Mouse (Mus musculus): ENCODE results near the gene Hivep3. TPM values are rescaled to one million over a fixed set of nuclear protein-coding genes. Genes with fewer than 3 reads are reported as not detected.

The Hivep3 gene
- polyA plus RNA-seq, 1 experiment = 1.4 TPM

DNA sequence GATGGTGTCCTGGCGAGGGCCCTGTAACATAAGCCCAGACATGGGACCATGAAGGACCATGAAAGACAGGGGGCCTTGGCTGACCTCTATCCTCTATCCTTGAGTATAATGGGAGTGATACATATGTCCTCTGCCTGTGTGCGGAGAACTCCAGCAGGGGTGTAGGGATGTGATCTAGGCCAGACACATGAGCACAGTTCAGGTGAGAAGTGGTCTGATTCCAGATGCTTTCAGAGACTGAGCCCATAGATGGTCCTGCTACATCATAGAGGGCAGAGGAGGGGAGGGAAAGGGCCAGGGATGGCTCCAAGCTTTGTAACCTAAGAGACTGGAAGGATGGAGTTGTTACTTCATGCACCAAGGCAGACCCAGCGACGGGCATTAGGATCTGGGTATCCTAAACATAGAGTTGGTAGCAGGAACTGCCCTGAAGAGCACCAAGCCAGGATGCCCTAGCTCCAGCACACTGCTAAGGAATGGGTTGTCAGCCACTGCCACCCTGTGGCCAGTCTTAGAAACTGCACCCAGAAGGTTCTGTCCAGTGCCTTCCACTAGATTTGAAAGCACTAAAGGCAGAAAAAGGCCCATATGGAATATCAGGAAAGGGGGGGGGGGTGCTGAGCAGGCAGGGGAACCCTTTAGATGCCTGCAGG, 395.8 kb downstream of the Hivep3 start:
- no peaks in the 10 kb centered on the region for H3K27me3 ChIP-seq (ENCODE audit: control insufficient read depth, insufficient read depth, insufficient read length)
- H3K79me2 ChIP-seq (ENCODE audit: control insufficient read depth, insufficient read depth) = no peaks in the 10 kb centered on the region
- H3K4me3 ChIP-seq (ENCODE audit: insufficient read depth, poor library complexity, severe bottlenecking) = no peak overlapping the region
- TF ChIP-seq CEBPB (IDR thresholded peaks at IDR 0.05; ENCODE audit: low read depth) = no peak
- peak; percentile 65 for TF ChIP-seq CTCF (IDR thresholded peaks at IDR 0.05; ENCODE audit: control insufficient read depth, insufficient read depth, insufficient read length)
- no peaks in the 10 kb centered on the region for H3K79me3 ChIP-seq (ENCODE audit: low read depth)
- no peak overlapping the region for H3ac ChIP-seq (ENCODE audit: control insufficient read depth, insufficient read length, low read depth)
- no peaks in the 10 kb centered on the region for H3K36me3 ChIP-seq (ENCODE audit: control insufficient read depth, insufficient read depth)

DNA sequence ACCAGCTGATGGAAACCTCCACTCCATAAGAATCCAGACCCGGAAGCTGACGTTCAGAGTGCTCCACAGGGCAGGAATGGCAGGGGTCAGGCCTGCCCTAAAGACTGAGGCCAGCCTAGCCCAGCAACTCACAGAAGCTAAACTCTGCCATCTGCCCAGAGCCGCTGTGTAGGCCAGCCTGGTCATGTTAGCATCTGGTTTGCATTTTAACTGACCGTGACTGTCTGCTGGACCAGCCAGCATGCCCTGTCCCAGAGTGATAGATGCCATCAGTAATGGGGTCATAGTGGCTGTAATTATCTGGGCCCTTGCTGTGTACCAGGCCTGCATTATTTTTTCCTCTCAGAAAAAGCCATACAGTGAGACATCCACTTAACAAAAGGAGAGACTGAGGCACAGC, 397.3 kb downstream of the Hivep3 start:
- Histone ChIP-seq H3K27me3 (ENCODE audit: control insufficient read depth, insufficient read depth, insufficient read length) (no peaks in the 10 kb centered on the region), H3ac (ENCODE audit: control insufficient read depth, insufficient read length, low read depth) (no peak overlapping the region), H3K4me3 (ENCODE audit: insufficient read depth, poor library complexity, severe bottlenecking) (no peak overlapping the region), H3K79me2 (ENCODE audit: control insufficient read depth, insufficient read depth) (no peaks in the 10 kb centered on the region), H3K79me3 (ENCODE audit: low read depth) (no peaks in the 10 kb centered on the region), H3K36me3 (ENCODE audit: control insufficient read depth, insufficient read depth) (no peaks in the 10 kb centered on the region)
- TF ChIP-seq MYOG (IDR thresholded peaks at IDR 0.05; ENCODE audit: control insufficient read depth, extremely low read depth, insufficient read length) (no peak), MAX (IDR thresholded peaks at IDR 0.05) (no peak), USF1 (IDR thresholded peaks at IDR 0.05; ENCODE audit: low read depth) (no peak), MYOD1 (IDR thresholded peaks at IDR 0.05; ENCODE audit: control insufficient read depth, insufficient read length, low read depth) (no peak), CTCF (IDR thresholded peaks at IDR 0.05; ENCODE audit: control insufficient read depth, insufficient read depth, insufficient read length) (no peak), FOSL1 (IDR thresholded peaks at IDR 0.05; ENCODE audit: insufficient read depth, low read length, poor library complexity, severe bottlenecking) (no peak), CEBPB (IDR thresholded peaks at IDR 0.05; ENCODE audit: low read depth) (no peak)

DNA sequence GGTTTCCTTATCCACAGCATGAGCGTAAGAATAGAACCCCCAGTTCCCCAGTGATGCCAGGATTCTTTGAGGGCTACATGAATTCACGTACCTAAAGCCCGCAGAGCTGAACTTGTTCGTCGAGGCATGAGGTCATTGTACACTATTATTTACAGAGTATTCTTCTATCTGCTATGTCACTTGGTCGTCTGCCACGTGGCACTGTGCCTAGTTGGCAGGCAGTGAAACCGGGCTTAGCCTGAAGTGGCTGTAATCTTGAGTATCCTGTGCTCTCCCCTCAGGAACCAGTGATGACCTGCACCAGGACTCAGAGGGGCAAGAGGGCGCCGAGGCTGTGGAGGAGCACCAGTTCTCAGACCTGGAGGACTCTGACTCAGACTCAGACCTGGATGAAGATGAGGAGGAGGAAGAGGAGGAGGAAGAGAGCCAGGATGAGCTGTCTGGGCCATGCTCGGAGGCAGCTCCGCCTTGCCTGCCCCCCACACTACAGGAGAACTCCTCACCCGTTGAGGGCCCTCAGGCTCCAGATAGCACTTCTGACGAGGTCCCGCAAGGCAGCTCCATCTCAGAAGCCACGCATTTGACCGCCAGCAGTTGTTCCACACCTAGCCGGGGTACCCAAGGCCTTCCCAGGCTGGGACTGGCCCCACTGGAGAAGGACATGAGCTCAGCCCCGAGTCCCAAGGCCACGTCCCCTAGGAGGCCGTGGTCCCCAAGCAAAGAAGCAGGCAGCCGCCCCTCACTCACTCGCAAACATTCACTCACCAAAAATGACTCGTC, 398.0 kb downstream of the Hivep3 start:
- TF ChIP-seq MAX (IDR thresholded peaks at IDR 0.05) (no peak), MYOG (IDR thresholded peaks at IDR 0.05; ENCODE audit: control insufficient read depth, extremely low read depth, insufficient read length) (no peak), USF1 (IDR thresholded peaks at IDR 0.05; ENCODE audit: low read depth) (no peak), CTCF (IDR thresholded peaks at IDR 0.05; ENCODE audit: control insufficient read depth, insufficient read depth, insufficient read length) (no peak), CEBPB (IDR thresholded peaks at IDR 0.05; ENCODE audit: low read depth) (no peak), MYOD1 (IDR thresholded peaks at IDR 0.05; ENCODE audit: control insufficient read depth, insufficient read length, low read depth) (no peak), FOSL1 (IDR thresholded peaks at IDR 0.05; ENCODE audit: insufficient read depth, low read length, poor library complexity, severe bottlenecking) (no peak)
- Histone ChIP-seq H3K79me3 (ENCODE audit: low read depth) (no peaks in the 10 kb centered on the region), H3K27me3 (ENCODE audit: control insufficient read depth, insufficient read depth, insufficient read length) (no peaks in the 10 kb centered on the region), H3K4me3 (ENCODE audit: insufficient read depth, poor library complexity, severe bottlenecking) (no peak overlapping the region), H3ac (ENCODE audit: control insufficient read depth, insufficient read length, low read depth) (no peak overlapping the region), H3K36me3 (ENCODE audit: control insufficient read depth, insufficient read depth) (no peaks in the 10 kb centered on the region), H3K79me2 (ENCODE audit: control insufficient read depth, insufficient read depth) (no peaks in the 10 kb centered on the region)

DNA sequence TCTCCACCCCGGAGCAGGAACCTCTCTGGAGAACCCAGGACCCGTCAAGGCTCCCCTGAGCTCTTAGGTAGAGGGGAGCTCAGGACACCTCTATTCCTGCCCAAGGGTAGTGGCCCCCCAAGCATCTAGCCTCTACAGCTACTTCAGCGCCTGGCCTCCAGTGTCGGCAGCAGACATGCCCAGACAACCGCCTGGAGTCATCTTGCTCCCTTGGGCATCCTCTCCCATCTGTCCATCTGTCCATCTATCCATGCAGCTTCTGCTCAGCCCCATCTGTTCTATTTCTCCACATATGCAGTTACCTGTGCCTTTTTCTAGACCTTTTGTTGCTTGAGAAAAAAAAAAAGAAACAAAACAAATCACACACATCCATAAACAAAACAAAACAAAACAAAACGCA, 400.6 kb downstream of the Hivep3 start:
- H3K4me3 ChIP-seq (ENCODE audit: insufficient read depth, poor library complexity, severe bottlenecking) = no peak overlapping the region
- no peaks in the 10 kb centered on the region for H3K79me3 ChIP-seq (ENCODE audit: low read depth)
- no peaks in the 10 kb centered on the region for H3K79me2 ChIP-seq (ENCODE audit: control insufficient read depth, insufficient read depth)
- no peaks in the 10 kb centered on the region for H3K36me3 ChIP-seq (ENCODE audit: control insufficient read depth, insufficient read depth)
- TF ChIP-seq MYOG (IDR thresholded peaks at IDR 0.05; ENCODE audit: control insufficient read depth, extremely low read depth, insufficient read length) = no peak
- no peak for TF ChIP-seq CTCF (IDR thresholded peaks at IDR 0.05; ENCODE audit: control insufficient read depth, insufficient read depth, insufficient read length)
- no peak for TF ChIP-seq USF1 (IDR thresholded peaks at IDR 0.05; ENCODE audit: low read depth)
- TF ChIP-seq FOSL1 (IDR thresholded peaks at IDR 0.05; ENCODE audit: insufficient read depth, low read length, poor library complexity, severe bottlenecking) = no peak
- TF ChIP-seq MAX (IDR thresholded peaks at IDR 0.05) = no peak
- no peak for TF ChIP-seq CEBPB (IDR thresholded peaks at IDR 0.05; ENCODE audit: low read depth)
- TF ChIP-seq MYOD1 (IDR thresholded peaks at IDR 0.05; ENCODE audit: control insufficient read depth, insufficient read length, low read depth) = no peak
- no peaks in the 10 kb centered on the region for H3K27me3 ChIP-seq (ENCODE audit: control insufficient read depth, insufficient read depth, insufficient read length)
- H3ac ChIP-seq (ENCODE audit: control insufficient read depth, insufficient read length, low read depth) = no peak overlapping the region

DNA sequence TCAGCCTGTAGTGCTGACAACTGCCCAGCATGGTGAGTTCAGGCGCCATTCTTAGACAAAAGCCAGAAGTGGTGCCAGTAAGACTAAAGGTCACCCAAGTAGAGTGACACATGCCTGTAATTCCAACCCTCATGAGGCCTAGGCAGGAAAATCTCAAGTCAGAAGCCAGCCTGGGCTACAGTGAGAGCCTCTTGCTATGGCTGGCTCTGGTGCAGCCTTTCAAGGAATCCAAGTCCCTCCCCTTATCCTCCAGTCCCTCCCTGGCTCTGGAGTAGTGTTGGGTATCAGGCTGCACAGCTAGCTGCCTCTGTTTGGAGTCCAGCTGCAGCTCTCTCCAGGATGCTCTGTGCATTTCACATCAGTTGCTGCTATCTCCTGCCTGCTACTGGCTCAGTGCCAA, 408.2 kb downstream of the Hivep3 start:
- Histone ChIP-seq H3K79me3 (ENCODE audit: low read depth) (no peaks in the 10 kb centered on the region), H3ac (ENCODE audit: control insufficient read depth, insufficient read length, low read depth) (no peak overlapping the region), H3K79me2 (ENCODE audit: control insufficient read depth, insufficient read depth) (no peaks in the 10 kb centered on the region), H3K36me3 (ENCODE audit: control insufficient read depth, insufficient read depth) (no peaks in the 10 kb centered on the region), H3K4me3 (ENCODE audit: insufficient read depth, poor library complexity, severe bottlenecking) (no peak overlapping the region), H3K27me3 (ENCODE audit: control insufficient read depth, insufficient read depth, insufficient read length) (no peaks in the 10 kb centered on the region)
- TF ChIP-seq USF1 (IDR thresholded peaks at IDR 0.05; ENCODE audit: low read depth) = no peak
- no peak for TF ChIP-seq MYOD1 (IDR thresholded peaks at IDR 0.05; ENCODE audit: control insufficient read depth, insufficient read length, low read depth)
- no peak for TF ChIP-seq MYOG (IDR thresholded peaks at IDR 0.05; ENCODE audit: control insufficient read depth, extremely low read depth, insufficient read length)
- no peak for TF ChIP-seq CTCF (IDR thresholded peaks at IDR 0.05; ENCODE audit: control insufficient read depth, insufficient read depth, insufficient read length)
